Mouse (Mus musculus): ENCODE results near the gene Psmd13. TPM values are rescaled to one million over a fixed set of nuclear protein-coding genes. Genes with fewer than 3 reads are reported as not detected.
"Not testable (repeated sequence)": the region's sequence is repeated elsewhere in the genome, so short reads cannot be mapped to it uniquely, and the experiment has no call there.

Psmd13 gene
- polyA plus RNA-seq, 1 experiment from 2014 or later = 187 TPM

DNA sequence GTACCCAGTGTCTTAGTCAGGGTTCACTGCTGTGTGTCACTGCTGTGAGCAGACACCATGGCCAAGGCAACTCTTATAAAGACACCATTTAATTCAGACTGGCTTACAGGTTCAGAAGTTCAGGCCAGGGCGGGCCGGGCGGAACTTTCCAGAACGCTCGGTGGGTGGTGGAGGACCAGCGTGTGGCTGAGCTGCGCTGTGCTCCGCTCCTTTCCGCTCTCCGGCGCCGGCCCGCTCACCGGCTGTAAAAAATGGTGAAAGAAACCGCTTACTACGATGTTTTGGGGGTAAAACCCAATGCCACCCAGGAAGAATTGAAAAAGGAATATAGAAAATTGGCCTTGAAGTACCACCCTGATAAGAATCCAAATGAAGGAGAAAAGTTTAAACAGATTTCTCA, 8.9 kb downstream of the Psmd13 start:
- H3K27ac ChIP-seq (ENCODE audit: poor library complexity, severe bottlenecking); H3K9me3 ChIP-seq (replicated peaks); H3K4me2 ChIP-seq; H3K27me3 ChIP-seq (replicated peaks); H3K4me1 ChIP-seq (replicated peaks); ATAC-seq (ENCODE audit: insufficient number of reproducible peaks, low FRiP score); H3K9ac ChIP-seq; H3K4me3 ChIP-seq: not testable (repeated sequence)
- WGBS = 97% methylated on average over 16 of the region's 16 CpGs
- H3K36me3 ChIP-seq = peaks cover 74% of the 10 kb centered on the region

DNA sequence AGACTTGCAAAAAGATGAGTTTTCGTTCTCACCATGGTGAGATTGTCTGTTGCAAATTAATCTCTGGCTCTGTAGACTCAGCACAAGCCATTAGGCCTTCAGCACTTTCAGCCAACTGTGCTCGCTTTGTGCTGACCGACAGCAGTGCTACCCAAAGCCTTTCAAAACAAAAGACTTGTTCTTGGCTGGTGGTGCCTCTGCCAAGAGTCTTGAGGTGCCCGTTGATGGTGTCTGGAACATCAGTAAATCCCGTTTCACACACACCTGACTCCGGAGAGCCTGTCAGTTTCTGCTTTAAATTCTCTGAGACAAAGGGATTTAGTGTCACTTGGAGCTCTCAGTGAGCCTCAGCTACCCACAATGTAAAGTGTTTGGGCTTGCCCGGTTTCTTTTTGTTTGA, 12.3 kb downstream of the Psmd13 start:
- 93% methylated on average over 7 of the region's 7 CpGs for WGBS
- ATAC-seq (ENCODE audit: insufficient number of reproducible peaks, low FRiP score) = no peak
- peaks cover 77% of the 10 kb centered on the region for H3K36me3 ChIP-seq

DNA sequence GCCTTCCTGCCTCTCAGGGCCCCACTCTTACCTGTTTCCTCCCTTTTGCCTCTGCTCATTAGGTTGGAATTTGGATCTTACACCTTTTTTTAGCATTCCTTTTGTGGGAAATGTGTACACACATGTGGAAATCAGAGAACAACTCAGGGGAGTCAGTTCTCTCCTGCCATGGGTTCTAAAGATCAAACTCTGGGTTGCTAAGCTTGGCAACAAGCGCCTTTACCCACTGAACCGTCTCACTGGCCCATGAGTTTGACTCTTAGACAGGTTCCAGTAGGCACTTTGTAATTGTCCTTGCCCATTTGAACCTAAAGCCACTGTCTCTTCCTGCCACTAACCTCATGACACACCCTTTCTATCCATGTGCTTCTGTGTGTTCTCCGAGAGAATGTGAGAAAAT, 12.8 kb downstream of the Psmd13 start:
- 94% methylated on average over 3 of the region's 3 CpGs for WGBS
- no peak overlapping the region for H3K27ac ChIP-seq (ENCODE audit: poor library complexity, severe bottlenecking)
- H3K4me1 ChIP-seq (replicated peaks) = peaks cover 5% of the 10 kb centered on the region; the same call in 1 of the 2 replicates
- H3K36me3 ChIP-seq = peaks cover 75% of the 10 kb centered on the region
- no peak for ATAC-seq (ENCODE audit: insufficient number of reproducible peaks, low FRiP score)
- no peaks in the 10 kb centered on the region for H3K9me3 ChIP-seq (replicated peaks)
- no peak overlapping the region for H3K9ac ChIP-seq
- no peaks in the 10 kb centered on the region for H3K27me3 ChIP-seq (replicated peaks)
- H3K4me3 ChIP-seq = no peak overlapping the region
- H3K4me2 ChIP-seq = no peak overlapping the region

More for the DNA sequence above, 12.3 kb downstream of the Psmd13 start:
- Histone ChIP-seq H3K27ac (ENCODE audit: poor library complexity, severe bottlenecking) (no peak overlapping the region), H3K4me1 (replicated peaks) (no peaks in the 10 kb centered on the region), H3K4me3 (no peak overlapping the region), H3K27me3 (replicated peaks) (no peaks in the 10 kb centered on the region), H3K4me2 (no peak overlapping the region), H3K9me3 (replicated peaks) (no peaks in the 10 kb centered on the region), H3K9ac (no peak overlapping the region)

DNA sequence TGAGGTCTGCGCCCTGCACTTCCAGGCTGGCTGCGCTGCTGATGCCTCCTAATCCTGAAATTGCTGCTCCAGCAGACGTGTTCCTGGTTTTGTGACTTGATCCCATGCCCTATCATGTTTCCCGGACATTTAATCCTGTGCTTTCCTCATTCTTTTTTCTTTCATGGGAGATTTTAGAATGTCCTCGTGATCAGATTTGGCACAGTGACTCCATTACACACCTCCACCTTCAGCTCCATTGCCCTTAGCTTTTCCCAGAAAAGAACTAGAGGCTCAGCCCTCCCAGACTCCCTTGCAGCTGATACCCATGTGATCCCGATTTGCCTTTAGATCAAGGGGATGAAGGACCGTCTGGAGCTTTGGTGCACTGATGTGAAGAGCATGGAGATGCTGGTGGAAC, 16.1 kb downstream of the Psmd13 start:
- Histone ChIP-seq H3K27me3 (replicated peaks) (no peaks in the 10 kb centered on the region), H3K4me2 (no peak overlapping the region), H3K4me1 (replicated peaks) (peaks cover 20% of the 10 kb centered on the region), H3K9me3 (replicated peaks) (no peaks in the 10 kb centered on the region), H3K27ac (ENCODE audit: poor library complexity, severe bottlenecking) (no peak overlapping the region), H3K36me3 (peaks cover 55% of the 10 kb centered on the region), H3K9ac (no peak overlapping the region), H3K4me3 (no peak overlapping the region)
- no peak for ATAC-seq (ENCODE audit: insufficient number of reproducible peaks, low FRiP score)
- 88% methylated on average over 7 of the region's 7 CpGs for WGBS

DNA sequence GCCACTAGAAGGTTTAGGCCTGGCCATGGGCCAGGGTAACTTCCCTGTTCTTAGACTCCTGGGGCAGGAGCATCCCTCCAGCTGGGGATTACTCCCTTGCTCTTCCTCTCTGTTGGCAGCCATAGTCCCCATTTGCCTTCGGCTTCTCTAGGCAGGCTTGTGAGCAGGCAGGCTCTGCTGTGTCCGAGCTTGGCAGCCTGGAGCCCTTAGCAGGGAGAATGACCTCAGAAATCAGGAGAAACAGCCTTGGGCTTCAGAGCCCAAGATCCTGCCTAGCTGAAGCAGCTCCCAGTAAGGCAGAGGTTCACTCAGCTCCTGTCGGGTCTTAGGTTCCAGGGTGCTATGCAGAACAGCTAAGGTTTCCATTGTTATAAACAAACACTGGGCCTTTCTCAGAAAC, 17.4 kb downstream of the Psmd13 start:
- no peak overlapping the region for H3K4me3 ChIP-seq
- H3K27me3 ChIP-seq (replicated peaks) = 0 out of 2 replicates have a peak, but pooled peaks cover 1% of the 10 kb centered on the region
- H3K4me2 ChIP-seq = no peak overlapping the region
- ATAC-seq (ENCODE audit: insufficient number of reproducible peaks, low FRiP score) = no peak
- H3K9ac ChIP-seq = no peak overlapping the region
- WGBS = 67% methylated on average over 3 of the region's 3 CpGs
- H3K36me3 ChIP-seq = peaks cover 45% of the 10 kb centered on the region
- H3K9me3 ChIP-seq (replicated peaks) = no peaks in the 10 kb centered on the region
- H3K27ac ChIP-seq (ENCODE audit: poor library complexity, severe bottlenecking) = 0 out of 2 replicates have a peak overlapping the region, but pooled peaks have one; percentile 9
- peaks cover 20% of the 10 kb centered on the region for H3K4me1 ChIP-seq (replicated peaks)

DNA sequence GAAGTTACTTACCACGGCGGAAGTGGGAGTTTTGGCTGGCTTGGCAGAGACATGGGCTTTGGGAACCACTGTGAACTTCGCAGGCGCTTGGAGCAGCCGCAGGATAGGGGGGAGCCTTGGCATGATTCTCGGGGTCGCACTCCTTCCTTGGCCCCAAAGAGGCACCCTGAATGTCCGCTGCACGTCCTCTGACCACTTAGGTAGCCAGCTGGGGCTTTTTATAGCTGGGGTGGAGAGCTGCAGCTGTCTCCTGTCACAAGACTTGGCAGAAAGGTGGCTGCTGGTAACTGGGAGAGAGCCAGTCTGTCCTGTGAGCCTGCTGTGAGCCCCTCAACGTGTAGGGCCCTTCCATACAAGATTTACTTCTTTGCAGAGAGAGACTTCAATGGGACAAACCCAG, 18.5 kb downstream of the Psmd13 start, which contains the start of gene Cox8b:
TSS of gene Cox8b (minus strand) at position 227 of the 400 bp plus-strand sequence.
- peaks cover 20% of the 10 kb centered on the region for H3K4me1 ChIP-seq (replicated peaks)
- peaks cover 36% of the 10 kb centered on the region for H3K36me3 ChIP-seq
- WGBS = 52% methylated on average over 10 of the region's 10 CpGs
- H3K9me3 ChIP-seq (replicated peaks) = no peaks in the 10 kb centered on the region
- ATAC-seq (ENCODE audit: insufficient number of reproducible peaks, low FRiP score) = no peak
- peak within 1 kb of the TSS; percentile 20 for H3K4me3 ChIP-seq
- peak within 1 kb of the TSS; percentile 52 for H3K9ac ChIP-seq
- peak within 1 kb of the TSS; percentile 71 for H3K27ac ChIP-seq (ENCODE audit: poor library complexity, severe bottlenecking)
- H3K27me3 ChIP-seq (replicated peaks) = 0 out of 2 replicates have a peak, but pooled peaks cover 4% of the 10 kb centered on the region
- peak within 1 kb of the TSS; percentile 57 for H3K4me2 ChIP-seq

DNA sequence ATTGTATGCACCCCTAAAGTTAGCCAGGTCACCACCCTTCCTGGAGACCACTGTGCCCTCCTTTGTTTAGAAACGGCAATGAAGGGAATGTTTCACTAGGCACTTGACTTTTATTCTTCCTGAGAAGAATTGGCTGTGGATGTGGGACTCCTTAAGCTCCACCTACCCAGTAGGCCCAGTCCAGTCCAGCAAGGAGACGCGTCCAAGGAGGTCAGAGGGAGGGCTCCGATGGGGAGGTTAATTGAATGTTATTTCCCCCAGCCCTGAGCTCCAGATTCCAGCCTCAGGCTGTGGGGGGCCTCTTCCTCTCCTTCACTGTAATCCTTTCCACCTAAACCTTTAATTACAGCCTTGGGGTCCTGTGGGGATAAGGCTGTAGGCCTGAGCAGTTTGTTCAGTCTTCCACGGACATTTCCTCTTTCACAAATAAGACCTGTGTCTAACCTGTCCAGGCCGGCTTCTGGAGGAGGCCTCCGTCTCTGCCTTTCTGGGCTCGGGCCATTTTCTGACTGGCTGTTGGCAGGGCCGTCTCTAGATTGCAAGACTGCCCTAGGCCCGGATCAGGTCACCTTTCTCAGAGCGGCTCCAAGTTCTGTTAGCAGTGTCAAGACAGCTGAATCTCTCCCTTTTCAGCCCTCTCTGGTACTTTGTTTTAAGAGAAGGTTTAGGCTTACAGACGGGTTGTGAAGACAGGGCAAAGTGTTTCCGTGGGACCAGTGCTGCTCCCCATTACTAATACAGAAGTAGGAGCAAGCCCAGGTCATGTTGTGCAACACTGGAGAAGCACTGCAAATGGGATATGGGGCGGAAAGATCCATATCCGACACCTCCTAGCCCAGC, 20.5 kb downstream of the Psmd13 start:
- Histone ChIP-seq H3K4me2 (no peak overlapping the region), H3K36me3 (peaks cover 21% of the 10 kb centered on the region), H3K4me1 (replicated peaks) (peaks cover 20% of the 10 kb centered on the region), H3K9me3 (replicated peaks) (no peaks in the 10 kb centered on the region), H3K27me3 (replicated peaks) (0 out of 2 replicates have a peak, but pooled peaks cover 4% of the 10 kb centered on the region), H3K9ac (no peak overlapping the region), H3K4me3 (no peak overlapping the region), H3K27ac (ENCODE audit: poor library complexity, severe bottlenecking) (no peak overlapping the region)
- 81% methylated on average over 15 of the region's 15 CpGs for WGBS
- no peak for ATAC-seq (ENCODE audit: insufficient number of reproducible peaks, low FRiP score)

DNA sequence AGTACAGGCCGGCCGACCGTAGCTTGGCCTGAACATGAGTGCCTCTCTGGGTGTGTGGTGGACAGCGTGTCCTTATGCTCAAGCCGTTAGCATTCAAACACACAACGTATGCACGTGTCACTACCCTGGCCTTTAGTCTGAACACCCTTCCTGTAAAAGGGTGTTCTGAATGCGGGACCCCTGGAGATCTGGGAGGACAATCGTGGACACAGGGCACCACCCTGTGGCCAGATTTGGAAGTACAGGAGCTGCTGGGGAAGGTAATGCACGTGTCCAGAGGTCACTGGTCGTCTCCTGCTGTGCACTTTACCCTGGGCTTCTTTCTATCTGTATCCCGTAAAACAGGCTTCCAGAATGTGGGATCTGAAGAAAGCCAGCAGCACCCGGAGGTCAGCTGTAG, 21.4 kb downstream of the Psmd13 start:
- Histone ChIP-seq H3K4me1 (replicated peaks) (peaks cover 20% of the 10 kb centered on the region), H3K27ac (ENCODE audit: poor library complexity, severe bottlenecking) (no peak overlapping the region), H3K36me3 (peaks cover 12% of the 10 kb centered on the region), H3K4me3 (no peak overlapping the region), H3K9ac (0 out of 2 replicates have a peak overlapping the region, but pooled peaks have one; percentile 32), H3K4me2 (no peak overlapping the region), H3K27me3 (replicated peaks) (0 out of 2 replicates have a peak, but pooled peaks cover 4% of the 10 kb centered on the region), H3K9me3 (replicated peaks) (no peaks in the 10 kb centered on the region)
- 27% methylated on average over 13 of the region's 13 CpGs for WGBS
- peak; percentile 34; the same call in 1 of the 2 replicates for ATAC-seq (ENCODE audit: insufficient number of reproducible peaks, low FRiP score)

DNA sequence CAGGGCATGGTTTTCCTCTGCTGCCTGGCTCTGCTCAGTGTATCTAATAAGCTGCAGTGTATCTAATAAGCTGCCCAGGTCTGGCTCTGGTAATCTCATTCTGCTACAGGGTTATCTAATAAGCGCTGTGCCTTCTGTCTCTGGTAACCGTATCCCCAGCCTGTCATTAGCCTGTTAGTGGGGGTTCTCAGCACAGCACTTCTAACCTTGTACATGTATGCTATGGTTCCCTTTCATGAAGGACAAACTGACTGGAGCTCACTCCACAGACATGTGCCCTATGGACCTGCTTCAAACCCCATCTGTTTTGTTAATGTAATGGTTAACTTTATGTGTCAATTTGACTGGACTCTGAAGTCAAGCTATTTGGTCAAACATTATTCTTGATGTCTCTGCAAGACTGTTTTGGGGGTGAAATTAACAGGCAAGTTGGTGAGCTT, 23.9 kb downstream of the Psmd13 start:
- H3K9ac ChIP-seq = no peak overlapping the region
- H3K36me3 ChIP-seq = no peaks in the 10 kb centered on the region
- no peak overlapping the region for H3K4me2 ChIP-seq
- H3K27ac ChIP-seq (ENCODE audit: poor library complexity, severe bottlenecking) = no peak overlapping the region
- no peak overlapping the region for H3K4me3 ChIP-seq
- ATAC-seq (ENCODE audit: insufficient number of reproducible peaks, low FRiP score) = no peak
- 0 out of 2 replicates have a peak, but pooled peaks cover 4% of the 10 kb centered on the region for H3K27me3 ChIP-seq (replicated peaks)
- no peaks in the 10 kb centered on the region for H3K9me3 ChIP-seq (replicated peaks)
- WGBS = 46% methylated on average over 2 of the region's 2 CpGs
- H3K4me1 ChIP-seq (replicated peaks) = peaks cover 5% of the 10 kb centered on the region; the same call in 1 of the 2 replicates

DNA sequence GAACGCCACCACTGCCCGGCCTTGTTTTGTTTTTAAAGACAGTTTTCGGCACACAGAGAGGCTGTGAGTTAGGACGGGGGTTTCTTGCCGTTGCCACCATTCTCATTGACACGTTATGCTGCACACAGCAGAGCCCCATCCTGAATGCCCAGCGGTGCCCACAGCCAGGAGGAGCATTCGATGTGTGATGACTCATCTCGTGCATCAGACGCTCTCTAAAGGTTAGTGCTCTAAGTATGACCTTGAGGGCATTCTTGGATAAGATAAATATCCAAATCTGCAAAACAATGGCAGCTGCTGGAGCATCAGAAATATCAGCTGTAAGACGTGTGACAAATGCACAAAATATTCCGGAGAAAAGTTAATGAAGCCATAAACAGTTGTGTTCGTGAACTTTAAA, 25.4 kb downstream of the Psmd13 start:
- H3K36me3 ChIP-seq = no peaks in the 10 kb centered on the region
- 0 out of 2 replicates have a peak, but pooled peaks cover 7% of the 10 kb centered on the region for H3K27me3 ChIP-seq (replicated peaks)
- H3K9ac ChIP-seq = no peak overlapping the region
- H3K4me3 ChIP-seq = no peak overlapping the region
- H3K27ac ChIP-seq (ENCODE audit: poor library complexity, severe bottlenecking) = no peak overlapping the region
- 75% methylated on average over 13 of the region's 13 CpGs for WGBS
- H3K4me1 ChIP-seq (replicated peaks) = no peaks in the 10 kb centered on the region
- ATAC-seq (ENCODE audit: insufficient number of reproducible peaks, low FRiP score) = no peak
- H3K4me2 ChIP-seq = no peak overlapping the region
- H3K9me3 ChIP-seq (replicated peaks) = no peaks in the 10 kb centered on the region

DNA sequence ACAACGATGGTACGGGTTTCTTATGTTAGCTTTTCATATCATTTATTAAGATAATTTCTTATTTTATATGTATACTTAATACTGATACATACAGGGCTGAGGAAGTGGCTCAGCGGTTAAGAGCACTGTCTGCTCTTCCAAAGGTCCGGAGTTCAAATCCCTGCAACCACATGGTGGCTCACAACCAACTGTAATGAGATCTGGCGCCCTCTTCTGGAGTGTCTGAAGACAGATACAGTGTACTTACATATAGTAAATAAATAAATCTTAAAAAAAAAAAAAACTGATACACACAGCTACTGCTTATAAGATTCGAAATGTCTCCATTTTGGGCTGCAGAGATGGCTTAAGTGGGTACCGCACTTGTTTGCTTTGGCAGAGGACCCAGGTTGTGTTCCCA, 25.9 kb downstream of the Psmd13 start:
- no peak overlapping the region for H3K4me3 ChIP-seq
- no peak for ATAC-seq (ENCODE audit: insufficient number of reproducible peaks, low FRiP score)
- H3K27ac ChIP-seq (ENCODE audit: poor library complexity, severe bottlenecking) = no peak overlapping the region
- no peaks in the 10 kb centered on the region for H3K9me3 ChIP-seq (replicated peaks)
- H3K4me2 ChIP-seq = no peak overlapping the region
- no peaks in the 10 kb centered on the region for H3K4me1 ChIP-seq (replicated peaks)
- H3K9ac ChIP-seq = no peak overlapping the region
- 0 out of 2 replicates have a peak, but pooled peaks cover 11% of the 10 kb centered on the region for H3K27me3 ChIP-seq (replicated peaks)
- no peaks in the 10 kb centered on the region for H3K36me3 ChIP-seq
- WGBS = 77% methylated on average over 7 of the region's 7 CpGs

Measured in heart, embryonic 12.5 days (tissue).